Mouse (Mus musculus) lung, embryonic 16.5 days (tissue): Measurements from ENCODE around the gene Mark3. TPM values are rescaled to one million over a fixed set of nuclear protein-coding genes. Genes with fewer than 3 reads are reported as not detected.

Source experiments
- ATAC-seq: fragments of 200-750 bp; cut with Nextera tagmentation; 2 replicates; pipeline ENCODE4 v1.8.0; 2017; ENCODE audit warnings: low read depth, mild to moderate bottlenecking, moderate library complexity
- H3K27ac ChIP-seq: fragments of 300-500 bp; sonication (generic); 2 replicates; pipeline ENCODE4 v1.5.1; 2014; ENCODE audit warnings: mild to moderate bottlenecking, control low read depth, low read length
- H3K27me3 ChIP-seq: fragments of 300-500 bp; sonication (generic); 2 replicates; pipeline ENCODE4 v1.6.1; 2014; ENCODE audit warnings: low read depth, low read length, mixed read lengths; ENCODE audit not compliant: control insufficient read depth, insufficient read depth
- H3K36me3 ChIP-seq: fragments of 300-500 bp; sonication (generic); 2 replicates; pipeline ENCODE4 v1.6.1; 2014; ENCODE audit warnings: low read length; ENCODE audit not compliant: control insufficient read depth, insufficient read depth
- H3K4me1 ChIP-seq: fragments of 300-500 bp; sonication (generic); replicated peaks from 2 replicates; pipeline ENCODE4 v1.6.1; 2014; ENCODE audit warnings: low read length, mixed read lengths; ENCODE audit not compliant: control insufficient read depth, insufficient read depth
- H3K4me2 ChIP-seq: fragments of 300-500 bp; sonication (generic); 2 replicates; pipeline ENCODE4 v1.6.1; 2014; ENCODE audit warnings: low read depth, low read length, control low read depth
- H3K4me3 ChIP-seq: fragments of 300-500 bp; sonication (generic); 2 replicates; pipeline ENCODE4 v1.5.1; 2014; ENCODE audit warnings: mild to moderate bottlenecking, low read length, control low read depth
- H3K9ac ChIP-seq: fragments of 300-500 bp; sonication (generic); 2 replicates; pipeline ENCODE4 v1.6.1; 2014; ENCODE audit warnings: low read length, control low read depth
- H3K9me3 ChIP-seq: fragments of 300-500 bp; sonication (generic); 2 replicates; pipeline ENCODE4 v1.6.1; 2016; ENCODE audit warnings: low read length; ENCODE audit not compliant: control insufficient read depth
- WGBS: fragments of 180-500 bp; shearing (Covaris S2); extraction: QIAGEN DNeasy Blood & Tissue Kit; methylation state at CpG from one replicate; pipeline ENCODE4 v1.1.7; 2014; 5-methylcytosine and 5-hydroxymethylcytosine counted together
- polyA plus RNA-seq: library from polyadenylated mRNA; unstranded; fragments of >200 nt; fragmentation: Nextera tagmentation; extraction: Ambion mirVana; gene quantifications from 2 replicates; pipeline ENCODE4 v1.2.1, GENCODE M21; 2015

Gene Mark3
- polyA plus RNA-seq, 1 experiment from 2014 or later = 23.5 TPM

- H3K4me1 ChIP-seq = peaks cover 46% of the 10 kb centered on the region
- WGBS = 59% methylated on average over 2 of the region's 2 CpGs
Measured at GRCm38 (mm10) chr12:111674850-111675486, 100.6 kb downstream of the Mark3 start.

GRCm38 (mm10) chr12:111675797-111676580 is 101.7 kb downstream of the Mark3 start:
- H3K4me2 ChIP-seq = no peak overlapping the region
- 67% methylated on average over 6 of the region's 6 CpGs for WGBS
- no peak overlapping the region for H3K27ac ChIP-seq
- H3K4me1 ChIP-seq = peaks cover 37% of the 10 kb centered on the region
- H3K27me3 ChIP-seq = peaks cover 26% of the 10 kb centered on the region
- no peak overlapping the region for H3K4me3 ChIP-seq
- H3K9ac ChIP-seq = no peak overlapping the region
- no peak for ATAC-seq
- 0 out of 2 replicates have a peak, but pooled peaks cover 1% of the 10 kb centered on the region for H3K36me3 ChIP-seq
- no peaks in the 10 kb centered on the region for H3K9me3 ChIP-seq

More at GRCm38 (mm10) chr12:111674850-111675486, 100.6 kb downstream of the Mark3 start:
- Histone ChIP-seq H3K4me3 (no peak overlapping the region), H3K9ac (no peak overlapping the region), H3K27ac (no peak overlapping the region), H3K36me3 (no peaks in the 10 kb centered on the region), H3K27me3 (peaks cover 35% of the 10 kb centered on the region), H3K4me2 (no peak overlapping the region), H3K9me3 (no peaks in the 10 kb centered on the region)
- ATAC-seq = no peak

GRCm38 (mm10) chr12:111677421-111677820 is 103.1 kb downstream of the Mark3 start:
- H3K9me3 ChIP-seq = no peaks in the 10 kb centered on the region

GRCm38 (mm10) chr12:111677882-111678669 is 103.8 kb downstream of the Mark3 start, which contains the start of gene Trmt61a:
TSS of gene Trmt61a (plus strand) at chr12:111678105.
- peak within 1 kb of the TSS; percentile 99 for H3K27ac ChIP-seq
- peak within 1 kb of the TSS; percentile 96 for H3K4me2 ChIP-seq
- peak; percentile 90 for ATAC-seq
- 0 out of 2 replicates have a peak, but pooled peaks cover 3% of the 10 kb centered on the region for H3K36me3 ChIP-seq
- H3K9me3 ChIP-seq = no peaks in the 10 kb centered on the region
- WGBS = under 1% methylated on average over 51 of the region's 51 CpGs
- H3K27me3 ChIP-seq = peaks cover 11% of the 10 kb centered on the region
- peaks cover 23% of the 10 kb centered on the region for H3K4me1 ChIP-seq
- peak within 1 kb of the TSS; percentile 88 for H3K9ac ChIP-seq
- H3K4me3 ChIP-seq = peak within 1 kb of the TSS; percentile 92

More at GRCm38 (mm10) chr12:111677421-111677820, 103.1 kb downstream of the Mark3 start:
- Histone ChIP-seq H3K9ac (peak overlapping the region; percentile 88), H3K4me1 (peaks cover 27% of the 10 kb centered on the region), H3K4me3 (peak overlapping the region; percentile 92), H3K4me2 (peak overlapping the region; percentile 96), H3K27ac (peak overlapping the region; percentile 99), H3K27me3 (peaks cover 18% of the 10 kb centered on the region), H3K36me3 (0 out of 2 replicates have a peak, but pooled peaks cover 3% of the 10 kb centered on the region)
- peak; percentile 12; the same call in 1 of the 2 replicates for ATAC-seq
- 12% methylated on average over 5 of the region's 5 CpGs for WGBS

- no peak for ATAC-seq
- peak overlapping the region; percentile 96 for H3K4me2 ChIP-seq
- H3K36me3 ChIP-seq = 0 out of 2 replicates have a peak, but pooled peaks cover 3% of the 10 kb centered on the region
- peaks cover 6% of the 10 kb centered on the region for H3K27me3 ChIP-seq
- no peaks in the 10 kb centered on the region for H3K9me3 ChIP-seq
- H3K9ac ChIP-seq = peak overlapping the region; percentile 88
- 3% methylated on average over 13 of the region's 13 CpGs for WGBS
- peaks cover 23% of the 10 kb centered on the region for H3K4me1 ChIP-seq
- no peak overlapping the region for H3K27ac ChIP-seq
- H3K4me3 ChIP-seq = peak overlapping the region; percentile 92
Measured at GRCm38 (mm10) chr12:111678670-111678933, 104.3 kb downstream of the Mark3 start.

- Histone ChIP-seq H3K27ac (no peak overlapping the region), H3K36me3 (0 out of 2 replicates have a peak, but pooled peaks cover 3% of the 10 kb centered on the region), H3K4me2 (peak overlapping the region; percentile 96), H3K27me3 (peaks cover 2% of the 10 kb centered on the region), H3K4me3 (peak overlapping the region; percentile 92), H3K9me3 (no peaks in the 10 kb centered on the region), H3K9ac (peak overlapping the region; percentile 88), H3K4me1 (peaks cover 23% of the 10 kb centered on the region)
- ATAC-seq = no peak
- 41% methylated on average over 7 of the region's 7 CpGs for WGBS
Measured at GRCm38 (mm10) chr12:111678997-111679396, 104.7 kb downstream of the Mark3 start.

- no peak overlapping the region for H3K9ac ChIP-seq
- no peak overlapping the region for H3K4me2 ChIP-seq
- peaks cover 23% of the 10 kb centered on the region for H3K4me1 ChIP-seq
- no peaks in the 10 kb centered on the region for H3K9me3 ChIP-seq
- H3K36me3 ChIP-seq = 0 out of 2 replicates have a peak, but pooled peaks cover 3% of the 10 kb centered on the region
- no peak for ATAC-seq
- H3K27ac ChIP-seq = peak overlapping the region; percentile 86
- no peak overlapping the region for H3K4me3 ChIP-seq
- no peaks in the 10 kb centered on the region for H3K27me3 ChIP-seq
- 91% methylated on average over 13 of the region's 13 CpGs for WGBS
Measured at GRCm38 (mm10) chr12:111680661-111681060, 106.3 kb downstream of the Mark3 start.

GRCm38 (mm10) chr12:111681305-111681704 is 107.0 kb downstream of the Mark3 start:
- no peak overlapping the region for H3K4me2 ChIP-seq
- H3K27me3 ChIP-seq = no peaks in the 10 kb centered on the region
- WGBS = 65% methylated on average over 8 of the region's 8 CpGs
- 0 out of 2 replicates have a peak, but pooled peaks cover 3% of the 10 kb centered on the region for H3K36me3 ChIP-seq
- peak; percentile 8; the same call in 1 of the 2 replicates for ATAC-seq
- 0 out of 2 replicates have a peak overlapping the region, but pooled peaks have one; percentile 11 for H3K9ac ChIP-seq
- no peak overlapping the region for H3K4me3 ChIP-seq
- peak overlapping the region; percentile 86 for H3K27ac ChIP-seq
- H3K4me1 ChIP-seq = peaks cover 23% of the 10 kb centered on the region
- H3K9me3 ChIP-seq = no peaks in the 10 kb centered on the region
